Mouse (Mus musculus): ENCODE data around the gene H2-K1. TPM values are rescaled to one million over a fixed set of nuclear protein-coding genes. Genes with fewer than 3 reads are reported as not detected.

Gene H2-K1
- polyA plus RNA-seq, 1 experiment from 2014 or later: 23.4 TPM

DNA sequence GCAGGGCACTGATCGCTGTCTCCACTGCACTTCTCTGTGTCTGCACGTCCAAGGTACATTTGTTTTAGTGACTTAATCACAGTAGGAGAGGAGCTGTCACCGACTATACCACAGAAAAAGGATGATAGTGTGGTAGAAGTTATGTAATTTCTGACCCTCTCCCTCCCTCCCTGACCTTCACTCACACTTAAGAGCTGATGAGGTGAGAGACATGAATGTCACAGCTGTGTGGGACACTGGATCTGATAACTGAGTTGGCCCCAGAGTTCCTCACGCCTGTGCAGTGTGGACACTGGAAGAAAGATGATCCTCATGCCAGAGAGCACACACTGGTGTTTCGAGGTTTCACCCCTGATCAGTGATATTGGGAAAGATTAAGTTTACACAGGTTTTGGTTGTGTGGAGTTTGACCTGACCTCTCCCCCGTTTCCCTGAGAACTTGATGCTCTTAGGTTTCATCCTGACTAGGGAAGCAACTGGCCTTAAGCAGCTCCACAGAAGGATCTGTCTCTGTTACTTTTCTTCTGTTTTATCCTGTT is 20.6 kb downstream of the H2-K1 start:
- Histone ChIP-seq H3K36me3 (no peaks in the 10 kb centered on the region), H3K4me3 (peak overlapping the region; percentile 46; the same call in 1 of the 2 replicates), H3K27me3 (replicated peaks) (peaks cover 61% of the 10 kb centered on the region), H3K27ac (replicated peaks) (no peak overlapping the region), H3K4me1 (peaks cover 31% of the 10 kb centered on the region), H3K4me2 (no peak overlapping the region), H3K9ac (no peak overlapping the region), H3K9me3 (no peaks in the 10 kb centered on the region)
- WGBS: 62% methylated on average over 6 of the region's 6 CpGs
- no peak for ATAC-seq (ENCODE audit: extremely low read depth, insufficient number of reproducible peaks, low FRiP score, low TSS enrichment)

DNA sequence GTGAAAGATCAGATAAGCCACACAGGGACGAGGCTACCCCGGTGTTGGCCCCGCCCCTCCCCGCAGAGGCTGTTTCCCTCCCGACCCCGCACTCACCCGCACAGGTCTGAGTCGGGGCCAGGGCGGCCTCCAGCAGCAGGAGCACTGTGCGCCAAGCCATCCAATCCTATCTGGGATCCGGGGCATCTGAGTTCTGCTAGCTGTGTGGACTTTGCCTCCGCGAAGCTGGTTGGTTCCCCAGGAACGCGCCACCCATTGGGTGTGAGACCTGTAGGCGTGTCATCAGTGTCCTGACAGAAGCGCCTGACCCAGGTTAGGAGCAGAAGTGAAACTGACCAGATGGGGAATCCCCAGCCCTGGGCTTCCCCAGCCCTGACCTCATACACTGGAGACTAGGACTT is 21.5 kb downstream of the H2-K1 start:
- ATAC-seq (ENCODE audit: extremely low read depth, insufficient number of reproducible peaks, low FRiP score, low TSS enrichment): peak; percentile 79
- no peak overlapping the region for H3K27ac ChIP-seq (replicated peaks)
- H3K9ac ChIP-seq: peak overlapping the region; percentile 66
- H3K4me3 ChIP-seq: peak overlapping the region; percentile 46
- H3K9me3 ChIP-seq: no peaks in the 10 kb centered on the region
- peak overlapping the region; percentile 72 for H3K4me2 ChIP-seq
- peaks cover 70% of the 10 kb centered on the region for H3K27me3 ChIP-seq (replicated peaks)
- no peaks in the 10 kb centered on the region for H3K36me3 ChIP-seq
- 1% methylated on average over 17 of the region's 17 CpGs for whole genome bisulfite sequencing
- peaks cover 31% of the 10 kb centered on the region for H3K4me1 ChIP-seq

- Histone ChIP-seq H3K36me3 (no peaks in the 10 kb centered on the region), H3K4me1 (peaks cover 31% of the 10 kb centered on the region), H3K27me3 (replicated peaks) (peaks cover 72% of the 10 kb centered on the region), H3K9ac (peak overlapping the region; percentile 66), H3K27ac (replicated peaks) (no peak overlapping the region), H3K4me3 (peak overlapping the region; percentile 46), H3K4me2 (peak overlapping the region; percentile 72), H3K9me3 (no peaks in the 10 kb centered on the region)
- no peak for ATAC-seq (ENCODE audit: extremely low read depth, insufficient number of reproducible peaks, low FRiP score, low TSS enrichment)
- 2% methylated on average over 57 of the region's 57 CpGs for WGBS
These were observed 22.1 kb downstream of the H2-K1 start for GRCm38 (mm10) chr17:33977861-33978557.

DNA sequence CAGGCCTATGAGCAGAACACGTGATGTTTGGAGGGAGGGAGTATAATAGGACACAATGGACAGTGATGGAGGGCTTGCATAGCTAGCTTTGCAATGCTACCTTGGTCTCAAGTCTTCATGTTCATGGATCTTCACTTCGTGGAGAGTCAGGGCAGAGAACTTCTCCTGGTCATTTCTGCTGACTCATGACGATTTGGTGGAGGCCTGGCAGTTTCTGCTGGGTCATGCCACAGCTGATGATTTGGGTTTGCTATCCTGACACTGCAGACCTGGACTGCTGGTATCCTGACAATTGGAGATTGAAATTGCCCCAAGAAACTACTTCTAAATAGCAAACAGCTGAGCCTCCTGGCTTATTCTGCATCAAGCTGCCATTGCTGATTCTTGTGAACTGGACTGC is 26.6 kb downstream of the H2-K1 start:
- H3K27ac ChIP-seq (replicated peaks): no peak overlapping the region
- H3K36me3 ChIP-seq: no peaks in the 10 kb centered on the region
- no peak for ATAC-seq (ENCODE audit: extremely low read depth, insufficient number of reproducible peaks, low FRiP score, low TSS enrichment)
- WGBS: 44% methylated on average over 3 of the region's 3 CpGs
- no peak overlapping the region for H3K9ac ChIP-seq
- no peak overlapping the region for H3K4me2 ChIP-seq
- no peak overlapping the region for H3K4me3 ChIP-seq
- peaks cover 9% of the 10 kb centered on the region for H3K4me1 ChIP-seq
- no peaks in the 10 kb centered on the region for H3K9me3 ChIP-seq
- H3K27me3 ChIP-seq (replicated peaks): peaks cover 55% of the 10 kb centered on the region

- Histone ChIP-seq H3K4me1 (peaks cover under 1% of the 10 kb centered on the region; the same call in 1 of the 2 replicates), H3K9ac (no peak overlapping the region), H3K9me3 (no peaks in the 10 kb centered on the region), H3K27ac (replicated peaks) (no peak overlapping the region), H3K27me3 (replicated peaks) (peaks cover 46% of the 10 kb centered on the region), H3K4me3 (no peak overlapping the region), H3K36me3 (no peaks in the 10 kb centered on the region), H3K4me2 (0 out of 2 replicates have a peak overlapping the region, but pooled peaks have one; percentile 9)
- 9% methylated on average over 1 of the region's 1 CpGs for WGBS
- no peak for ATAC-seq (ENCODE audit: extremely low read depth, insufficient number of reproducible peaks, low FRiP score, low TSS enrichment)
These were observed 27.5 kb downstream of the H2-K1 start for GRCm38 (mm10) chr17:33972691-33973090.

GRCm38 (mm10) chr17:33969394-33969793 is 30.8 kb downstream of the H2-K1 start:
- Histone ChIP-seq H3K36me3 (peaks cover 22% of the 10 kb centered on the region), H3K27ac (replicated peaks) (no peak overlapping the region), H3K4me3 (no peak overlapping the region), H3K9me3 (no peaks in the 10 kb centered on the region), H3K9ac (no peak overlapping the region), H3K4me1 (no peaks in the 10 kb centered on the region), H3K27me3 (replicated peaks) (peaks cover 13% of the 10 kb centered on the region), H3K4me2 (no peak overlapping the region)
- 71% methylated on average over 4 of the region's 4 CpGs for WGBS
- ATAC-seq (ENCODE audit: extremely low read depth, insufficient number of reproducible peaks, low FRiP score, low TSS enrichment): no peak

- peaks cover 8% of the 10 kb centered on the region for H3K27me3 ChIP-seq (replicated peaks)
- no peak overlapping the region for H3K4me2 ChIP-seq
- no peak for ATAC-seq (ENCODE audit: extremely low read depth, insufficient number of reproducible peaks, low FRiP score, low TSS enrichment)
- WGBS: 22% methylated on average over 5 of the region's 5 CpGs
- H3K4me1 ChIP-seq: no peaks in the 10 kb centered on the region
- H3K27ac ChIP-seq (replicated peaks): no peak overlapping the region
- H3K9me3 ChIP-seq: no peaks in the 10 kb centered on the region
- H3K36me3 ChIP-seq: peaks cover 25% of the 10 kb centered on the region
- no peak overlapping the region for H3K9ac ChIP-seq
- no peak overlapping the region for H3K4me3 ChIP-seq
These were observed 31.2 kb downstream of the H2-K1 start for GRCm38 (mm10) chr17:33968927-33969326.

DNA sequence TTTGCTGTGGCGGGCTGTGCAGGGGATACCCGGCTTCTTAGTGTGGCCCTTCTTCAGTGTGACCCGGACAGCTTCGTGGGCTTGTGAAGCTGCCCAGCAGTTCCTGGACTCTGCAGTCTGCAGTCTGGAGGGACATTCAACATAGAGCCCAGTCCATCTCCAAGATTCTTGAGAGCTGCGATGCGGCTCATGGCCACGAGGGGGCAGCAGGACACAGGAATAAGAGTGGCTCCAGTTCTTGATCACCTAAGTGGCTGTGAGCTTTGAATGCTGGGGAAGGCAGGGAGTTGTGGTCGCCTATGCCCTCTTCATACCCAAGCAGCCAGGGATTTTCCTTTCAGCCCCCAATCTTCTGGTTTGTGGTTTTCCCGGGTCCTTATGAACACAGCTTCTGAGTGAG is 31.7 kb downstream of the H2-K1 start:
- no peak for ATAC-seq (ENCODE audit: extremely low read depth, insufficient number of reproducible peaks, low FRiP score, low TSS enrichment)
- Histone ChIP-seq H3K9me3 (no peaks in the 10 kb centered on the region), H3K27ac (replicated peaks) (no peak overlapping the region), H3K9ac (no peak overlapping the region), H3K27me3 (replicated peaks) (peaks cover 4% of the 10 kb centered on the region), H3K4me1 (no peaks in the 10 kb centered on the region), H3K4me2 (no peak overlapping the region), H3K36me3 (peaks cover 29% of the 10 kb centered on the region), H3K4me3 (no peak overlapping the region)
- 2% methylated on average over 9 of the region's 9 CpGs for WGBS

GRCm38 (mm10) chr17:33965846-33966550 is 34.1 kb downstream of the H2-K1 start:
- Histone ChIP-seq H3K9ac (no peak overlapping the region), H3K4me2 (no peak overlapping the region), H3K4me3 (no peak overlapping the region), H3K27ac (replicated peaks) (no peak overlapping the region), H3K27me3 (replicated peaks) (peaks cover 3% of the 10 kb centered on the region; the same call in 1 of the 2 replicates), H3K4me1 (no peaks in the 10 kb centered on the region), H3K9me3 (no peaks in the 10 kb centered on the region), H3K36me3 (peaks cover 54% of the 10 kb centered on the region)
- WGBS: 84% methylated on average over 16 of the region's 16 CpGs
- no peak for ATAC-seq (ENCODE audit: extremely low read depth, insufficient number of reproducible peaks, low FRiP score, low TSS enrichment)

- Histone ChIP-seq H3K4me1 (no peaks in the 10 kb centered on the region), H3K9me3 (no peaks in the 10 kb centered on the region), H3K27ac (replicated peaks) (no peak overlapping the region), H3K36me3 (peaks cover 61% of the 10 kb centered on the region), H3K4me2 (no peak overlapping the region), H3K27me3 (replicated peaks) (no peaks in the 10 kb centered on the region), H3K9ac (no peak overlapping the region), H3K4me3 (no peak overlapping the region)
- ATAC-seq (ENCODE audit: extremely low read depth, insufficient number of reproducible peaks, low FRiP score, low TSS enrichment): no peak
- 90% methylated on average over 16 of the region's 17 CpGs for WGBS
These were observed 34.9 kb downstream of the H2-K1 start for GRCm38 (mm10) chr17:33965082-33965845.

- H3K36me3 ChIP-seq: peaks cover 85% of the 10 kb centered on the region
- no peak overlapping the region for H3K27ac ChIP-seq (replicated peaks)
- H3K4me2 ChIP-seq: no peak overlapping the region
- no peak overlapping the region for H3K4me3 ChIP-seq
- H3K27me3 ChIP-seq (replicated peaks): no peaks in the 10 kb centered on the region
- H3K9ac ChIP-seq: no peak overlapping the region
- no peak for ATAC-seq (ENCODE audit: extremely low read depth, insufficient number of reproducible peaks, low FRiP score, low TSS enrichment)
- WGBS: 83% methylated on average over 7 of the region's 7 CpGs
- H3K4me1 ChIP-seq: no peaks in the 10 kb centered on the region
- H3K9me3 ChIP-seq: no peaks in the 10 kb centered on the region
These were observed 37.3 kb downstream of the H2-K1 start for GRCm38 (mm10) chr17:33962876-33963275.
